Comparison of ENCODE assay signal across 14 mouse cellular contexts in genomic region chr1:52299559-52299958, GRCm38 (mm10).
DNase-seq lines count a peak whose midpoint lies in the region; ATAC-seq and TF ChIP-seq lines count a peak whose summit lies in the region.
"Had no signal": no experiment of that assay in that cellular context is flagged by ENCODE, and none has a peak within 500 bp of the region (broad histone marks: within the 10 kb centered on the region; RNA-seq: fewer than 3 reads in every experiment).

No protein-coding gene starts in this region.

- peak; percentile 55 for TF ChIP-seq CTCF in lung, embryonic 14.5 days (IDR thresholded peaks at IDR 0.05; ENCODE audit: low read depth)

- no peaks in the 10 kb centered on the region for H3K9me3 ChIP-seq in heart, embryonic 11.5 days (replicated peaks; ENCODE audit: control insufficient read depth, low read length)
- H3K9me3 ChIP-seq in lung, embryonic 14.5 days (ENCODE audit: low read depth, low read length) = no peaks in the 10 kb centered on the region
- H3K9me3 ChIP-seq in kidney, embryonic 14.5 days (ENCODE audit: control insufficient read depth, low read length) = no peaks in the 10 kb centered on the region
- H3K9me3 ChIP-seq: embryonic facial prominence, embryonic 15.5 days; limb, embryonic 12.5 days had no signal

- no peak overlapping the region for H3K27ac ChIP-seq in heart, embryonic 11.5 days (ENCODE audit: low read depth, low read length)
- no peak overlapping the region for H3K27ac ChIP-seq in lung, embryonic 14.5 days (ENCODE audit: low read depth)
- H3K27ac ChIP-seq in kidney, embryonic 14.5 days (ENCODE audit: low read depth, low read length) = no peak overlapping the region
- H3K27ac ChIP-seq: embryonic facial prominence, embryonic 15.5 days; limb, embryonic 12.5 days had no signal

- no peak overlapping the region for H3K4me2 ChIP-seq in heart, embryonic 11.5 days
- no peak overlapping the region for H3K4me2 ChIP-seq in lung, embryonic 14.5 days
- no peak overlapping the region for H3K4me2 ChIP-seq in kidney, embryonic 14.5 days (replicated peaks; ENCODE audit: low read depth, low read length)
- H3K4me2 ChIP-seq: embryonic facial prominence, embryonic 15.5 days; limb, embryonic 12.5 days had no signal

- peak; percentile 25 for DNase-seq in heart, adult 11 months
- DNase-seq in lung, embryonic 14.5 days = peak; percentile 11
- no peak for DNase-seq in lung, postnatal 36 days
- peak; percentile 29 for DNase-seq in adipocyte (ENCODE audit: low spot score)
- peak; percentile 25 for DNase-seq in retina, postnatal 1 day
- DNase-seq: cerebellum, adult 11 months; kidney, adult 2 months; lung, postnatal 14 days; right cerebral cortex, adult 18-20 months; thymus, postnatal 4 days had no signal

- H3K4me3 ChIP-seq in heart, embryonic 11.5 days (ENCODE audit: low read depth, low read length) = no peak overlapping the region
- no peak overlapping the region for H3K4me3 ChIP-seq in lung, embryonic 14.5 days (ENCODE audit: low read depth, low read length)
- no peak overlapping the region for H3K4me3 ChIP-seq in kidney, embryonic 14.5 days (ENCODE audit: low read length)
- H3K4me3 ChIP-seq: embryonic facial prominence, embryonic 15.5 days; limb, embryonic 12.5 days had no signal

- H3K4me1 ChIP-seq in heart, embryonic 11.5 days (ENCODE audit: control insufficient read depth, insufficient read depth, low read length) = no peaks in the 10 kb centered on the region
- no peaks in the 10 kb centered on the region for H3K4me1 ChIP-seq in lung, embryonic 14.5 days (ENCODE audit: insufficient read depth)
- H3K4me1 ChIP-seq in kidney, embryonic 14.5 days (ENCODE audit: control insufficient read depth, insufficient read depth, low read length) = no peaks in the 10 kb centered on the region
- H3K4me1 ChIP-seq: embryonic facial prominence, embryonic 15.5 days; limb, embryonic 12.5 days had no signal

- H3K9ac ChIP-seq in heart, embryonic 11.5 days (ENCODE audit: low read depth, low read length) = no peak overlapping the region
- no peak overlapping the region for H3K9ac ChIP-seq in lung, embryonic 14.5 days
- H3K9ac ChIP-seq in kidney, embryonic 14.5 days (ENCODE audit: low read depth, low read length) = no peak overlapping the region
- H3K9ac ChIP-seq: embryonic facial prominence, embryonic 15.5 days; limb, embryonic 12.5 days had no signal

- no peaks in the 10 kb centered on the region for H3K27me3 ChIP-seq in heart, embryonic 11.5 days (ENCODE audit: control insufficient read depth, insufficient read depth, low read length)
- no peaks in the 10 kb centered on the region for H3K27me3 ChIP-seq in lung, embryonic 14.5 days (ENCODE audit: insufficient read depth, low read length)
- H3K27me3 ChIP-seq in kidney, embryonic 14.5 days (ENCODE audit: control insufficient read depth, insufficient read depth, low read length) = no peaks in the 10 kb centered on the region
- H3K27me3 ChIP-seq: embryonic facial prominence, embryonic 15.5 days had no signal

- no peak for ATAC-seq in heart, embryonic 11.5 days (replicated peaks; ENCODE audit: insufficient number of reproducible peaks, low FRiP score, low TSS enrichment)
- ATAC-seq in lung, embryonic 14.5 days (ENCODE audit: insufficient read depth) = no peak
- ATAC-seq in kidney, embryonic 14.5 days (ENCODE audit: low FRiP score, low TSS enrichment) = no peak

- H3K36me3 ChIP-seq in heart, embryonic 11.5 days (ENCODE audit: control insufficient read depth, insufficient read depth, low read length) = no peaks in the 10 kb centered on the region
- H3K36me3 ChIP-seq in lung, embryonic 14.5 days (ENCODE audit: insufficient read depth) = no peaks in the 10 kb centered on the region
- no peaks in the 10 kb centered on the region for H3K36me3 ChIP-seq in kidney, embryonic 14.5 days (ENCODE audit: control insufficient read depth, insufficient read depth, low read length)
- H3K36me3 ChIP-seq: embryonic facial prominence, embryonic 15.5 days; limb, embryonic 12.5 days had no signal

- WGBS in heart, embryonic 11.5 days (ENCODE audit: insufficient replicate concordance) = 59% methylated on average over 7 of the region's 7 CpGs
- 60% methylated on average over 7 of the region's 7 CpGs for WGBS in lung, embryonic 14.5 days
- 68% methylated on average over 7 of the region's 7 CpGs for WGBS in kidney, embryonic 14.5 days
